Mouse (Mus musculus): Measurements from ENCODE around the gene Vmn1r85.
"Not testable (repeated sequence)": the region's sequence is repeated elsewhere in the genome, so short reads cannot be mapped to it uniquely, and the experiment has no call there.

The Vmn1r85 gene

DNA sequence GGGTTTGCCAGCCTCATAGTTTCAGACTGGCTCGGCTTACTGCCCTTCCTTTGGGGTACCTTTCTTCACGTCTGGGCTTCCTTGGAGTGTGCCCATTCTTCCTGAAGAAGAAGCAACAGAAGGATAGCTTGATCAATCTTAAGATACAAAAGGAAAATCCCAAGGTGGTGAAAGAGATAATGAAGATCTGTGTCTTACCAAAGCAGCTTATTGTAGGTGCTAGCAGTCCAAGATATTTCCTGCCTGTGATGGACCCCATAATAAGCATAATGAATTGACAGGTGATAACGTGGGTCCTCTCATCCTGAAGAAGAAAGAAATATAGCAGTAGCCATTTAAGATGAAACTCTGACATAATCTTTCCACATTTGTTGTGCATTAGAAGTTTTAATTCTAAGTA is at the start of gene Vmn1r85:
Vmn1r85 (minus strand) TSS at position 101 of the 400 bp plus-strand sequence.
- DNase-seq (ENCODE audit: low spot score in 2 of 2) = no peak

DNA sequence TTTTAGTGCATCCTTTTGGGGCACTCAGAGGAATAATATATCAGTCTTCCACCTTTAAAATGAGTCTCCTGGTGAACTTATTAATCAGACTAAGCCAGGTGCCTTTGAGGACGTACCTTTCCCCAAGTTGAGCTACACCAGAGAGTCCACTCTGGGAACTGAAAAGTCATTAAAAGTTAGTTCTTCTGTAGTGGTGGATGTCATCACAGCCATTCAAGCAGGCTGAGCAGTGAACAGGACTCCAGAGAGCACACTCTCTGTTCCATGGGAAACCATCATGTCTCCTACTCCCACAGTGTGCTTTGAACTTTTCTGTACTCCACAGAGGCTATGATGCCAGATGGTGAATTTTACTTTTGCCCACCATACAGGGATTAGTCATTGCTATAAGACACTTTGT is 45.1 kb upstream of the Vmn1r85 start, which contains the start of gene Vmn1r87:
Vmn1r87 (minus strand) TSS at position 101 of the 400 bp plus-strand sequence.
- DNase-seq (ENCODE audit: low spot score in 2 of 2) = no peak

DNA sequence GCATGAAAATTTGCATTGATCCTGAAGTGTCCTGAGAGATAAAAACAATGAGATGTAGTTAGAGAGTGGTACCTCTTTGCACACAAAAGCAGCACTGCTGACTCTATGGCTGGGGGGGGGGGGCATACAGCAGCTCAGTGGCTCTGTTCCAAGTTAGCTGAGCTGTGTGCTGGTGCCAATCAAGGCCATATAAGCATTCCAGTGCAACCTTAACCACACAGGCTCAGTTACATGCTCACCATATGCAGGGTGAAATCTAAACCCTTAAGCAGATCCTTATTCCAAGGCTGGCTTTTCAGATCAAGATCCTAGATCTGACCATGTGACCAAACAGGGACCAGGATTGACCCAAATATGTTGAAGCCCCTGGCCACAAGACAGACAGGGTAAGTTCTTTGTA is 42.4 kb upstream of the Vmn1r85 start:
- DNase-seq (ENCODE audit: low spot score in 2 of 2) = no peak

DNA sequence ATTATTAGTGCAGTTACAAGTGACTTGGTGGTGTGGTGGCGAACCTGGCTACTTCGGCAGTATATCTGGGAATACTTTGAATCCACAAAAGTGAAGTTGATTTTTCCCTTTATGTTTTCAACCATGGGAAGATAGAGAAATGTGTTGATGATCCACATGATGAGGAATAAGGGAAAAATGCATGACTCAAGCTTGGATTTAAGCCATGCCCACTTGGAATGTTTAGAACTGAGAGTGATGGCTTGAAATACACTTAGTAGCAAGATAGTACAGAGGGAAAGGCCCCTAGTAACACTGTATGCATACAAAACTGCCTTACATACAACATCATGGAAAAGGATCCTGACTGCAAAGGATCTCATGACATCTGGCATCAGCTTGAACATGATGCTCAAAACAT is 36.9 kb upstream of the Vmn1r85 start:
- DNase-seq (ENCODE audit: low spot score in 2 of 2) = no peak

DNA sequence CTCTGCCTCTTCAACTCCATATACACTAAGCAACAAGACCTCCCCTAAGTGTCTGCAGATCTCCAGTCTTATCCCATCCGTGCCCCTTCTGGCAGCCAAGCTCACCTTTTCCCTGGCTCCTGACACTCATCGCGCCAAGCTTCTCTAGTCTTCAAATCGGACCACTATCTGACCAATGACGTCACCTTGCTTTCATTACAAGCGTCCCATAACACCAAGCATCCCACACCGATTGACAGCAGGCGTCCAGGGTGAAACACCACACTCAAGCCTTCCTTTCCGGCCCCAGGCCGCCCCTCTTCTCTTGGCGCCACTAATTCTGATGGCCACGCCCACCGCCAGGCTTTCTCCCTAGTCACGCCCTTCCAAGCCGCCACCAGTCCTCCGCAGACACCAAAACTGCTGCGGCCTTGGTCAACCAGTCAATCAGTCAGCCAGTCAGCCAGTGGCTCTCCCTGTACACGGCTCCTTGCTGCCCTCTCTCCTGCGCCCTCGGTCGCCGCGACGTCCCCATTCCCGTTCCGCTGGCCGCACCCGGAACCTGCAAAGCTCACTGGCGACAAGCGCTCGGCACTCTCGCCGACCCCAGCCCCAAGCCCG is 28.7 kb upstream of the Vmn1r85 start:
- DNase-seq (ENCODE audit: low spot score in 2 of 2) = peak in 1 of 2 experiments; percentile 6

DNA sequence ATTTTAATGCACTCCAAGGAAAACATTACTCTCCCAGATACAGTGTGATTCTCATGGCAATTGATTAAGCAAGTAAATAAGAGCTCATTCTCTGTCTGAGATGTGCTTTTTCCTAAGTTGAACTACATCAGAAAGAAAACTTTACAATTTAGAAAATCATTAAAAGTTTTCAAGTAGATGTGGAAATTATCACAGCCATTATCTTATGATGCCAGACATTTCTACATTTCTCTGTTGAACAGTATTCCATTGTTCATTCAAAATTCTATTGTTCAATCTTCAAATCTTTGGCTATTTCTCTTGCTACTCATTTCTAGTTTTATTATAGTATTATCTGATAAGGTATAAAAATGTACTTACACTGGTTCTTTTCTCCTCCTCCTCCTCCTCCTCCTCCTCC is 24.8 kb upstream of the Vmn1r85 start, which contains the start of gene Vmn1r86:
Vmn1r86 (minus strand) TSS at position 101 of the 400 bp plus-strand sequence.
- DNase-seq (ENCODE audit: low spot score in 2 of 2) = no peak

DNA sequence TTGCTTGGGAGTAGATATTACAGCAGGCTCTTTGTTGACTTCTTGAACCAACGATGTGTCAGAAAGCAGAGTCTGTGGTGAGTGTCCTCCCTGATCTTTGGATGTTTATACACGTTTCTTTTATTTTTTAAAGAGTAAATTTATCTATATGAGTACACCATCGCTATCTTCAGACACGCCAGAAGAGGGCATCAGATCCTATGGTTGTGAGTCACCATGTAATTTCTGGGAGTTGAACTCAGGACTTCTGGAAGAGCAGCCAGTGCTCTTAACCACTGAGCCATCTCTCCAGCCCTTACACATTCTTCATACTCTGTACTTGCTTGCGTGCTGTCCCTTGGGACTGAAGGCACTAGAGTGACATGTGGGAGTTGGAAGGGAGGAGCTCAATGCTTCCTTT is 22.7 kb downstream of the Vmn1r85 start:
- DNase-seq (ENCODE audit: low spot score in 2 of 2) = no peak

DNA sequence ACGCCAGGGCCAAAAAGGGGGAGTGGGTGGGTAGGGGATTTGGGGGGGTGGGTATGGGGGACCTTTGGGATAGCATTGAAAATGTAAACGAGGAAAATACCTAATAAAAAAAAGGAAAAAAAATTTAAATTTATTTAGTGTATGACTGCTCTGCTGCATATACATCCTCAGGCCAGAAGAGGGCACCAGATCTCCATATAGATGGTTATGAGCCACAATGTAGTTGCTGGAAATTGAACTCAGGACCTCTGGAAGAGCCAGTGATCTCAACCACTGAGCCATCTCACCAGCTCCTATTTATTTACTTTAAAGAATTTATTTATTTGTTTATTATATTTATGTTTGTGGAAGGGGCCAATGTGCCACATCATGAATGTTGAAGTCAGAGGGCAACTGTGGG is 31.6 kb downstream of the Vmn1r85 start:
- not testable (repeated sequence) for DNase-seq (ENCODE audit: low spot score in 2 of 2)

DNA sequence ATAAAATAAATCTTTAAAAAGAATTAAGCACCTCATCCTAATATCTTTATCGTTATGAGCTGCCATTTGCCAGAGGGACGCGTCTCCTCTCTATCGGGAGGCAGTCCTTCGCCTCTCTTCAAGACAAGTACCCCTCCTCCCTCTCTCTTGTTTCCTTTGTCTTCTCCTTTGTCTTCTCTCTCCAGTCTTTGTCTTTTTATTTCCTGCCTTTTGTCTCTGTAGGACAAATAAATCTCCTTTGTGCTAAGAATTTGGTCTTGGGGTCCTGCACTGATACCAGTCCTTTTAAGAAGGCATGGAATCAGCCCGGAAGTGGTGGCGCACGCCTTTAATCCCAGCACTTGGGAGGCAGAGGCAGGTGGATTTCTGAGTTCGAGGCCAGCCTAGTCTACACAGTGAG is 35.4 kb downstream of the Vmn1r85 start:
- DNase-seq (ENCODE audit: low spot score in 2 of 2) = no peak

DNA sequence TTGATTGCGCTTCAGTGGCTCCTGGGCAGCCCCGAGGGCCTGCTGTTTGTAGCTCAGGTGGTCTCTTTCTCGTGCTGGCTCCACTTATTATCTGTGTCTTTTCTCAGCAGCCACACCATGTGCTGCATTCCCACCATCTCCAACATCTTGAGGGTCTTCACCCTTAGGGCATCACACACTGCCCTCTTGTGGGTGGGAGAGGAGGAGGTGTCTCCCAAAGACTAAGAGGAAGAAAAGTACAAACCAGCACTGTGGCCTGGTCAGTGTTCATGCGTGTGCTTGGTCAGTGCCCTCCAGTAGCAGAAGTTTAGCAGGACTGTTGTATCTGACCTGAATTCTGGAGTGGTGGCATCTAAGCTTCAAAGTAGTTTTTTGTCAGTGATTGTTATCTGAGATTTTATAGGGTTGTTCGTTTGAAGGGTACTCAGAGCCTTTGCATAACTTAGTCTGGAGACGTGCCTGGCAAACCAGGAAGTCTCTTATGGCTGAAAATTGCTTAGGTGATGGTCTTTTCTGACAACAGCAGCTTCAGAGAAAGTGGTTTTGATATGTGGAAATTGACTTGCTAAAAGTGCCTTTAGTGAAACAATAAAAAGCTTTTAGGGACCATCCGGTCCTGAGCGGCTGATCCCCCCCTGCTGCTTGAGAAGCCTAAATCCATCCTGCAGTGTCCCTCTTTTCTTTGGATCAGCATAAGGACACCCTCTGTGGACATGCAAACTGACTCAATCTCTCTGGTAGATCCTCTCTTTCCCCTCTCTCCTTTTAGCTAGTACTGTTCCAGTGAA is 37.9 kb downstream of the Vmn1r85 start:
- DNase-seq (ENCODE audit: low spot score in 2 of 2) = no peak

DNA sequence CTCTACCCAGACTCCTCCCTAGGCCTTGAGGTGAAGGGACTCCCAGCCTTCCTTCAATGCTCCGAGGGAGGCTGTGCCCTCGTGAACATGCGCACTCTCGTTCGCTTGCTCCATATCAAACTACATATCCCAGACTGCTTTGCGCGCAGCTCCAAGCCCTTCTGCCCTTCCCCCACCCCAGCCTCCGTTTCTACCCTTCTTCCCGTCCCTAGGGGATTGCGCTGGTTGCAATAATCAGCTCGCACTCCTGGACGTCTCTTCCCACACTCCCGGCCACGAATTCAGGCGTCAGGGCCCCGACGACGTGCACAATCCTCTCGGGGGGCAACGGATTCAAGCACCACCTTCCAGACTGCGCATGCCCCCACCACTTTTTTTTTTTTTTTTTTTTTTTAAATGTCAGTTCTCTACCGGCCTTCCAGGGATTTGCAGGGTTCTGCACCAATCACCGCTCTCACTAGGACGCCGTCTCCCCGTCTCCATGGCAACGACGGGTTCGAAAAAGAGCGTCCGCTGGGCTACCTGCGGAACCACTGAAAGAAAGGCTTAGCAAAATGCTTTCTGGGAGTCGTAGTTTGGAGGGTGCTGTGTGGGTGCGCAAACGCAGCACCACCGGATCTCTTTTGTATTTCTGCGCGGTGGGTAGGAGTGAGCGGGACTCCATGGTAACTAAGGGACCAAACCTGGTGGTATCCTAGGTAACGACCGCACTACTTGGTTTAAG is 40.5 kb downstream of the Vmn1r85 start, which contains the start of gene Mzf1:
Mzf1 (minus strand) TSS at position 478 of the 724 bp plus-strand sequence.
- peak; percentile 95 to 97 for DNase-seq (ENCODE audit: low spot score in 2 of 2)

DNA sequence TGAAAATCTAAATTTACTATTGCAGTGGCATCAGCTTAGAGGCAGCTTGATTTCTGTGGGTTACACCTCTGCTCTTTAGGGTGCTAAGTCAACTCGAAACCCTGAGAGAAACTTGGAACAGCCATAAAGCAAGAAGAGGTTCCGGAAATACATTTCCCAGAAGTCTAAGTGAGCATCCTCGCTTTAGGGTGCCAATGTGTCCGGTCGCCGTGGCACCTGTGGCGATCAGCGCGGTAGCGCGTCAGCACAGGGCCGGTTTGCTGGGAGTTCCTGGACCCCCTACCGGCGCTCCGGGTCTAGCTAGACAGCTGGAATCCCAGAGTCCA is 41.0 kb downstream of the Vmn1r85 start:
- DNase-seq (ENCODE audit: low spot score in 2 of 2) = no peak

DNA sequence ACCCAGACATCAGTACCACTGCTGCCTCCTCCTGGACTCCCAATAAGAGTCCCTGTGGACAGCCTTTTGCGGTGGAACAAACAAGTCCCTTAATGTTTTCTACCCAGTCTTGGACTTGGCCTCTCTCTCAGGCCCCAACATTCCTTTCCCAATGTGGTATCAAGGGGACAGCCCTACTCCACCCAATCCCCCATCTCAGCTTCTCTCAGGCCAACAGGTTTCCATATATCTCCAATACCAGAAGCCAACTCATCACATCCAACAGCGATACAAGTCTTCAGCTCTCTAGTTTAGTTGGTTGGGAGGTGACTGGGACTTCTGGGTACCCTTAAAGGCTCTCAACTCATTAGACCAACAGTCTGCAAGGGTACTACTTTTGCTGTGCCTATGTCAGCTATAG is 41.5 kb downstream of the Vmn1r85 start:
- peak; percentile 6 to 8 for DNase-seq (ENCODE audit: low spot score in 2 of 2)

DNA sequence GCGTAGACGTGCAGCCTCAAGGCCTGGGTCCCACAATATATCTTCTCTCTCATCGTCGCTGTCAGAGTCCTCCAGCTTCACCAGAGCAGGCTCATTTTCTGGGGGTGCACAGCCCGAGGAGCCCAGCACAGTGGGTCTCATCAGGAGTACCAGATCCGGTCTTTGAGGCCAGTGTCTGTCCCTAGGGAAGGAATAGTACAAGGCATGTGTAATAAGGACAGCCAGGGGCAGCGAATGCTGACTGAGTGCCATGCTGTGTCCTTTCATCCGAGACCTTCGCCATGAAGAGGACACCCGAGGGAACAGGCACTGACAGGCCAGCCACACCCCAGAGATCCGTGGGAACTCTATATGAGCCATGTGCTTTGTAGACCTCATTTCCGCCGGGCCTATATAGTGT is 42.0 kb downstream of the Vmn1r85 start:
- peak; percentile 11 to 12 for DNase-seq (ENCODE audit: low spot score in 2 of 2)

DNA sequence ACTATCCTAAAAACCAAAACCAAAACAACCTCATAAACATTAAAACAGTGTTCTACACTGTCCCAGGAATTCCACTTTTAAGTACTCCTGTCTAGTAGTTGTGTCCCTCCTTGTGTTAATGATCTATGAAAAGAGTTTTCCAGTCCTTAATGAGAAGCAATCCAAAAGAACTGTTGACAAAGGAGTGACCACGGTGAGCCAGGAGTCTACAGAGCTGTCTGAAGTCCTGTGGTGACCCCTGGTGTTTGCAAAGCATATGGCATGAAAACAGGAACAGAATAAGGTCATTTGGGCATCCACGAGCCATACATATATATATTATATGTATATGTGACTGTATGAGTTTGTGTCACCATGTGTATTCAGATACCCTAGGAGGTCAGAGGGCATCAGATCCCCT is 48.9 kb downstream of the Vmn1r85 start:
- DNase-seq (ENCODE audit: low spot score in 2 of 2) = peak in 1 of 2 experiments; percentile 17

DNA sequence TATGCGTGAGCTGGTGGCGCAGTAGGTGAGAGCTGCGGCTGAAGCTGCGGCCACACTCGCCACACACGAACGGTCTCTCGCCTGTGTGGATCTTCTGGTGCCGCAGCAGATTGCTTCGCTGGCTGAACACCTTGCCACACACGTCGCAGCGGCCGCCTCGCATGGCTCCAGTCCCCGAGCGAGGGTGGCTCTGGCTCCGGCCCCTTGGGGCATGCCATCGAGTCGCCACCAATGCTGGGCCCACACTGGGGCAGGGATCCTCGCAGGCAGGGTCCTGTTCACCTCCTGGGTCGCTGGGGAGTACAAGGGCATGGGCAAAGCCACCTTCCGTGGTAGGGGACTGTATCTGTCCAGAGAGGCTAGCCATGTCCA is 50.7 kb downstream of the Vmn1r85 start:
- DNase-seq (ENCODE audit: low spot score in 2 of 2) = peak in 1 of 2 experiments; percentile 23

DNA sequence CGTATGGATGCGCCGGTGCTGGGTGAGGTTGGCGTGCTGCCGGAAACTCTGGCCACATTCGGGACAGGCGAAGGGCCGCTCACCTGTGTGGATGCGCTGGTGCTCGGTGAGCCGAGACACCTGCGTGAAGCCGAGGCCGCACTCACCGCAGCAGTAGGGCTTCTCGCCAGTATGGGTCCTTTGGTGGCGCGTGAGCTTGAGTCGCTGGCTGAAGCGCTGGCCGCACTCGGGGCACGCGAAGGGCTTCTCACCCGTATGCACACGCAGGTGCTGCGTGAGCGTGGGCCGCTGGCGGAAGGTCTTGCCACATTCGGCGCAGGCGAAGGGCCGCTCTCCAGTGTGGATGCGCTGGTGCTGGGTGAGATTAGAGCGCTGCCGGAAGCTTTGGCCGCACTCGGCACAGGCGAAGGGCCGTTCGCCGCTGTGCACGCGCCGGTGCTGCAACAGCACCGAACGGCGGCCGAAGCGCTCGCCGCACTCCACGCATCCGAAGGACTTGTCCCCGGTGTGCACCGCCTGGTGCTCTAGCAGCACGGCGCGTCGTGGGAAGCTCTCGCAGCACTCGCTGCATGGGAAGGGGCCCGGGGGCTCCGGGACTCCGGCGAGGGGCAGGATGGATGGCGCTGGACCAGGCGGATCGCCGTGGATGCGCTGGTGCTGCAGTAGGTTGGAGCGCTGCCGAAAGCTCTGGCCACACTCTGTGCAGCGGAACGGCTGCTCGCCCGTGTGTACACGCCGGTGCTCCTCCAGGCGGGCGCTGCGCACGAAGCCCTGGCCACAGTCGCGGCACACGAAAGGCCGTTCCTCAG is 51.3 kb downstream of the Vmn1r85 start:
- DNase-seq (ENCODE audit: low spot score in 2 of 2) = peak in 1 of 2 experiments; percentile 49

DNA sequence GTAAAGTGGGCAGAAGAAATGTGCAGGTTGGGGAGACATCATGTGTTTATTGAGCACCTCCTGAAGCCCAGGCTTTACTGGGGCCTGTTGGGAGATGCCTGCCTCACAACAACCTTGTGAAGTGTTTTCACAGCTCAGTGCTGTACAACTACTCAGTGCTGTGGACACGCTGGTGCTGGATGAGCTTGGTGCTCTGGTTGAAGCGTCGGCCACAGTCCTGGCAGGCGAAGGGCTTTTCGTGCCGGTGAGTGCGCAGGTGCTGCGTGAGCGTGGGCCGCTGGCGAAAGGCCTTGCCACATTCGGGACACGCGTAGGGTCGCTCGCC is 51.9 kb downstream of the Vmn1r85 start:
- DNase-seq (ENCODE audit: low spot score in 2 of 2) = no peak

DNA sequence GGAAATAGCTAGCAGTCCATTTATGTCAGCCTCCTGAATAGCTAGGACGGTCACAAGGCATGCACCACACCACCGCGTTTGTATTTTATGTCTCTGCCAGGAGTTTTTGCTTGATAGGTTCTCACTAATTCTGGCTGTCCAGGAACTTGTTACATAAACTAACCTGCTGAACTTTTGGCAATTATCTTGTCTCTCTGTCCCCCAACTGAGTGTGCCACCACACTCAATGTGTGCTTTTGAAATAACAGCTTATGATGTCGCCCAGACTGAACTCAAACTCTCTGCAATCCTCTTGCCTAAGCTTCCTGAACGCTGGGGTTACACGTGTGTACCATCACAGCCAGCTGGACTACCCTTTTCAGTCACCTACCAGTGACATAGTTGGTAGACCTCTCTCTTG is 52.5 kb downstream of the Vmn1r85 start:
- no peak for DNase-seq (ENCODE audit: low spot score in 2 of 2)

DNA sequence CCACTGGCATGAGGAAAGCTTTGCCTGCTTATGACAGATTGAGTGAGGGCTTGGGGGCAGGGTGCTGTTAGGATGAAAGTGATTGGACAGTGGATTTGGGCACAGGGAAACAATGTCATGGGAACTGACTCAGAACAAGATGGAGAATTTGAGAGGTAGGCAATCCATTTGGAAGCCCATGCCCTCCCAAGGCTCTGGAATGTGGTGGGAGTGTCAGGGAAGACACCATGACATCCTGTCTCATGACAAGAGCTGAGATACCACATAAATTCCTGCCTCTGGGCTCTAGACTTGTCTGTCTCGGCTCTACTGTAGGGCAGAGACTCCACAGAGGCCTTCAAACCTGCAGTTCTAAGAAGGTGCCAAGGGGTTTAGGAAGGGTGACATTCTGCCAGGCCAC is 53.7 kb downstream of the Vmn1r85 start:
- DNase-seq (ENCODE audit: low spot score in 2 of 2) = no peak

DNA sequence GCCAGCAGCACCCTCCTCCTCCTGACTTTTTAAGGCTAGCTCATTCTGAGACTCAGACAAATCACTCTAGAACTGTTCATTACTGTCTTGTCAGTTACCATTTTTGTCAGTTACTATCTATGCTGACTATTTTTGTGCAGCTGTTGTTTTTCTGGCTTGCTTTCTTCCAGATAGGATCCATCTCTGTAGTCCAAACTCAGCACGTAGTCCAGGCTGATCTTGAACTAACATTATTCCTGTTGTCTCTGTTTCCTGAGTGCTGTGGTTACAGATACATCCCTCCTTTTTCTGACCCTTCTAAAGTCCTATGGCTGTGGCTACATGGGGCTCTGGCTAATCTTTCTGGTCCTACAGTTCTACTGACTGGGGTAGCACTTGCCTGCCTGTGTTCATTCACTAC is 55.8 kb downstream of the Vmn1r85 start:
- no peak for DNase-seq (ENCODE audit: low spot score in 2 of 2)

DNA sequence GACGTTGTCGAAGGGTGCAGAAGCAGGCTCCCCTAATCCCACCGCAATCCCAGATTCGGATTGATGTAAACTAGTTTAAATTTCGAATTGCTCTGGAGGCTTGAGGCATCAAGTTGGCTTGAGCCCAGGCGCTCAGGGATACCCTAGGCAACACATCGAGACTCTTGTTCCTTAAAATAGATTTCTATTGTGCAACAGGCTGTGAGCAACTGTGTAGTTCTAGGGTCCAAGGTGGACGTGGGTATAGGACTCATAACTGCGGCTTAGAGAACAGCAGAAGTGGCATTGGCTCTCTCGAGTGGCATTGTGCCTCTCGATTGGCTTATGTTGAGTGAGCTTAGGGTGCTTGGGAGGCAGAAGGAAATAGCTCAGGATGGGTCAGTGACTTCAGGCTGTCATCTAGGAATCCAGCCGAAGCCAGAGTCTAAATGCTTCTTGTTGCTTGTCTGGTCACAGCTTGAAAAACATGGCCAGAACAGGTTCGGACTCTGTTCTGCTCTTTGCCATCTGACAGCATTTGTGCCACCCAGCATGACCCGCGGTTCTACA is 56.3 kb downstream of the Vmn1r85 start:
- no peak for DNase-seq (ENCODE audit: low spot score in 2 of 2)
